Mouse (Mus musculus): ENCODE measurements around the gene Tmem234. TPM values are rescaled to one million over a fixed set of nuclear protein-coding genes. Genes with fewer than 3 reads are reported as not detected.

Gene Tmem234
- polyA plus RNA-seq (2012; rRNA removed) = 156 and 169 TPM in 2 replicates

GRCm38 (mm10) chr4:129600233-129601158 lies at the start of gene Tmem234, which contains the start of gene Eif3i:
Tmem234 (plus strand) TSS chr4:129600668.
Eif3i (minus strand) TSS chr4:129600648.
- no peak for TF ChIP-seq CTCF (IDR thresholded peaks at IDR 0.05; ENCODE audit: borderline replicate concordance, extremely low read depth, insufficient read depth, insufficient read length)
- TF ChIP-seq POLR2A (IDR thresholded peaks at IDR 0.05; ENCODE audit: borderline replicate concordance, extremely low read depth, insufficient read depth, insufficient read length, poor library complexity, severe bottlenecking) = peak; percentile 44; the same call in 1 of the 2 replicates
- peak; percentile 93 for DNase-seq (ENCODE audit: low read depth)

GRCm38 (mm10) chr4:129554512-129554911 lies 46.0 kb upstream of the Tmem234 start:
- DNase-seq (ENCODE audit: low read depth) = peak; percentile 19

- TF ChIP-seq POLR2A (IDR thresholded peaks at IDR 0.05; ENCODE audit: borderline replicate concordance, extremely low read depth, insufficient read depth, insufficient read length, poor library complexity, severe bottlenecking) (no peak), CTCF (IDR thresholded peaks at IDR 0.05; ENCODE audit: borderline replicate concordance, extremely low read depth, insufficient read depth, insufficient read length) (peak; percentile 70)
- DNase-seq (ENCODE audit: low read depth) = peak; percentile 40
Measured at GRCm38 (mm10) chr4:129555421-129555861, 45.0 kb upstream of the Tmem234 start.

GRCm38 (mm10) chr4:129555862-129556531 lies 44.5 kb upstream of the Tmem234 start:
- TF ChIP-seq POLR2A (IDR thresholded peaks at IDR 0.05; ENCODE audit: borderline replicate concordance, extremely low read depth, insufficient read depth, insufficient read length, poor library complexity, severe bottlenecking) = no peak
- no peak for TF ChIP-seq CTCF (IDR thresholded peaks at IDR 0.05; ENCODE audit: borderline replicate concordance, extremely low read depth, insufficient read depth, insufficient read length)
- peak; percentile 20 for DNase-seq (ENCODE audit: low read depth)

GRCm38 (mm10) chr4:129556532-129557223 lies 43.8 kb upstream of the Tmem234 start:
- peak; percentile 95 for DNase-seq (ENCODE audit: low read depth)
- TF ChIP-seq CTCF (IDR thresholded peaks at IDR 0.05; ENCODE audit: borderline replicate concordance, extremely low read depth, insufficient read depth, insufficient read length) (no peak), POLR2A (IDR thresholded peaks at IDR 0.05; ENCODE audit: borderline replicate concordance, extremely low read depth, insufficient read depth, insufficient read length, poor library complexity, severe bottlenecking) (peak; percentile 26; the same call in 1 of the 2 replicates)

DNA sequence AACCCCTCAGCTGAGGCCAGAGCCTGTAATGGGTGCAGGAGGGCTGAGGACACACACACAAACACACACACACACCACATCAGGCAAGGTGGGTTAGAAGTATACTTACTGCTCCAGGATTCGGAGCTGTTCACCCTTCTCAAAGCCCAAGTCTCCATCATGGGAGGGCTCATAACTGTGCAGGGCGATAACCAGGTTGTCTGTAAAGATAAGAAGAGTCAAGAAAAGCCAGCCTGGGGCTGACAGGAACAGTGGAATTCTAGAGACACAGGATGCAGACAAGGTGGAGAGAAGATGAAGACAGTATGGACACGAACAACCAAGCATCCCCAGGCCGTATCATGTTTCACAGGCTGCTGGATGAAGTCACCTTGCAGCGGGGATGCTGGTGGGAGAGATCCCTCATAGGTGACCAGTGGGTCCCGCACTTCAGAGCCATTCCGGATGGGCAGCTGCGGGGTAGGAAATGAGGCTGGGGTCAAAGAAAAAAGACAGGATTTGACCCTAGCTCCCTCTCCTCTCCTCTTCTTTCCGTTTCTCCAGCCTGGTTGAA lies 43.1 kb upstream of the Tmem234 start:
- TF ChIP-seq CTCF (IDR thresholded peaks at IDR 0.05; ENCODE audit: borderline replicate concordance, extremely low read depth, insufficient read depth, insufficient read length) (no peak), POLR2A (IDR thresholded peaks at IDR 0.05; ENCODE audit: borderline replicate concordance, extremely low read depth, insufficient read depth, insufficient read length, poor library complexity, severe bottlenecking) (no peak)
- DNase-seq (ENCODE audit: low read depth) = no peak

DNA sequence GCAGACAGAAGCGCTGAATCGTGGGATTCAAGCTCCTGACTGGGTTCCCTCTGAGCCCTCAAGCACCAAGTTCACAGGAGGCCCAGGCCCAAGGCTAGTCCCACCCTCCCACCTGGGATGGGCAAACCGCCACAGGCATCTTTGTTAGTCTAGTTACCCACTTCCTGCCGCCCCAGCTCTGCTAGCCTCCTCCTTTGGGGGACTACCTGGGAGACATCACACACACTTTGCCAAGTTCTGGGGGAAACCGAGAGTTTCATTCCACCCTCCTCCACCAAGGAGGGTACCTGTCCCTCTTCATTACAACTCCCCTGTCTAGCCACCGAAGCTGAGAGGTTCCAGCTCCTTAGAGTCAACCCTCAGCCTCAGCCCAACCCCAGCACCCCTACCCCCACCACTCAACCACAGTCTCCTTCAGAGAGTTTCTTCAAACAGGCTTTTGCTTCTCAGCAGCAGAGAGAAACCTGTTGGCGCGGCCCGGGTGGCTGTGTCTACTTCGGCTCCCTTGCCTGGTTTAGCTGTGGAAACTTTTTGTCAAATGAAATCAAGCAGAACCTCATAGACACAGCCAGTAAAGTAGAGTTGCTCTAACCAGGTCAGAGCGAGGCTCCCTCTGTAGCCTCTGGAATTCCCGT lies 42.0 kb upstream of the Tmem234 start:
- TF ChIP-seq POLR2A (IDR thresholded peaks at IDR 0.05; ENCODE audit: borderline replicate concordance, extremely low read depth, insufficient read depth, insufficient read length, poor library complexity, severe bottlenecking) (no peak), CTCF (IDR thresholded peaks at IDR 0.05; ENCODE audit: borderline replicate concordance, extremely low read depth, insufficient read depth, insufficient read length) (no peak)
- no peak for DNase-seq (ENCODE audit: low read depth)

DNA sequence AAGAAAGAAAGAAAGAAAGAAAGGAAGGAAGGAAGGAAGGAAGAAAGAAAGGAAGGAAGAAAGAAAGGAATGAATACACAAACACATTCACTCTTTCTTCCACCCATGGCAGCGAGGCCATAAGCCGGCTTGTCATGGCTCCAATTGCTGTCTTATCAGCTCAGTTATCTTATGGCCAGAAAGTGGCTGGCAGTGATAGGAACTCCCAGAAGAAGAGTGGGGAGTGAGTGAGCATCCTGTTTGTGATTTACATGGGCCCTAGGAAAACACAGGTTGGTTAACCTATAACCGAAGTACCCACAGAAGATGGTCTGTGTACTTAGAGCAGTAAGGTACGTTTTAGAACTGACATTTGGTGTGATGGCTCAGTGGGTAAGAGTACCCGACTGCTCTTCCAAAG lies 39.3 kb upstream of the Tmem234 start:
- no peak for DNase-seq (ENCODE audit: low read depth)
- no peak for TF ChIP-seq POLR2A (IDR thresholded peaks at IDR 0.05; ENCODE audit: borderline replicate concordance, extremely low read depth, insufficient read depth, insufficient read length, poor library complexity, severe bottlenecking)
- TF ChIP-seq CTCF (IDR thresholded peaks at IDR 0.05; ENCODE audit: borderline replicate concordance, extremely low read depth, insufficient read depth, insufficient read length) = no peak

GRCm38 (mm10) chr4:129563718-129564117 lies 36.8 kb upstream of the Tmem234 start:
- no peak for TF ChIP-seq POLR2A (IDR thresholded peaks at IDR 0.05; ENCODE audit: borderline replicate concordance, extremely low read depth, insufficient read depth, insufficient read length, poor library complexity, severe bottlenecking)
- no peak for TF ChIP-seq CTCF (IDR thresholded peaks at IDR 0.05; ENCODE audit: borderline replicate concordance, extremely low read depth, insufficient read depth, insufficient read length)
- no peak for DNase-seq (ENCODE audit: low read depth)

DNA sequence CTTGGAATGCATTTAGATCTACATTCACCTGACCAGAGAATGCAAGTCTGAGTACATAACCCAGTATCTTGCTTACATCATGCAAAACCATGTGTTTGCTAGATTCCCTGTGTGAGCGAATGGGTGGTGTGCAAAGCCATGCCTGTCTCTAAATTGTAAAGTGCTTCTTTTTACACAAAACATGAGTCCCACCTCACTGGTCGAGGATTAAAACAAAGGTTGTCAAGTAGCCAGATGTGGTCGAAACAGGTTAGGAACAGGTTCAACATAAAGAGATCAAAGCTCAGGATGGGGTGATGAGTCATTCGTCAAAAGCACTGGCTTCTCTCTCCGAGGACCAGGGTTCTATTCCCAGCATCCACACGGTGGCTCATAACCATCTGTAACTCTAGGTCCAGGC lies 35.3 kb upstream of the Tmem234 start:
- TF ChIP-seq CTCF (IDR thresholded peaks at IDR 0.05; ENCODE audit: borderline replicate concordance, extremely low read depth, insufficient read depth, insufficient read length) (no peak), POLR2A (IDR thresholded peaks at IDR 0.05; ENCODE audit: borderline replicate concordance, extremely low read depth, insufficient read depth, insufficient read length, poor library complexity, severe bottlenecking) (no peak)
- no peak for DNase-seq (ENCODE audit: low read depth)
